7 mouse cellular contexts compared by ENCODE assay signal in genomic region chr15:100636700-100637501, GRCm38 (mm10). TPM values are rescaled to one million over a fixed set of nuclear protein-coding genes. Genes with fewer than 3 reads are reported as not detected.
A peak's percentile ranks its signal among the peaks of the same experiment; 100 is the strongest.
DNase-seq lines count a peak whose midpoint lies in the region; ATAC-seq lines count a peak whose summit lies in the region.

TSS of gene Smagp (minus strand) at chr15:100636940.

- no peaks in the 10 kb centered on the region for H3K36me3 ChIP-seq in heart, embryonic 15.5 days
- no peaks in the 10 kb centered on the region for H3K36me3 ChIP-seq in stomach, embryonic 16.5 days (ENCODE audit: control insufficient read depth, insufficient read depth, low read length)

- WGBS in heart, embryonic 15.5 days: under 1% methylated on average over 71 of the region's 77 CpGs
- under 1% methylated on average over 69 of the region's 77 CpGs for WGBS in stomach, embryonic 16.5 days

- H3K4me3 ChIP-seq in heart, embryonic 15.5 days: peak within 1 kb of the TSS; percentile 68
- peak within 1 kb of the TSS; percentile 61 for H3K4me3 ChIP-seq in stomach, embryonic 16.5 days (replicated peaks; ENCODE audit: low read length)

- peak within 1 kb of the TSS; percentile 98 for H3K4me2 ChIP-seq in heart, embryonic 15.5 days
- H3K4me2 ChIP-seq in stomach, embryonic 16.5 days (ENCODE audit: low read depth, low read length): peak within 1 kb of the TSS; percentile 87

- H3K9me3 ChIP-seq in heart, embryonic 15.5 days (replicated peaks): no peaks in the 10 kb centered on the region
- no peaks in the 10 kb centered on the region for H3K9me3 ChIP-seq in stomach, embryonic 16.5 days (replicated peaks; ENCODE audit: control insufficient read depth, low read length)

- ATAC-seq in heart, embryonic 15.5 days (replicated peaks; ENCODE audit: insufficient number of reproducible peaks, insufficient read depth, low FRiP score, low read depth): peak; percentile 50
- peak; percentile 61; the same call in 1 of the 2 replicates for ATAC-seq in stomach, embryonic 16.5 days (ENCODE audit: insufficient read depth, low FRiP score)

- peak; percentile 89 for DNase-seq in ZHBTc4 (ENCODE audit: low read depth, low spot score)
- DNase-seq in embryo, embryonic 9.5 days (ENCODE audit: extremely low spot score): peak; percentile 37
- DNase-seq in kidney, postnatal 10 days: peak; percentile 83
- DNase-seq in lung, postnatal 4 days: peak; percentile 70 to 82
- DNase-seq in layer of hippocampus, adult 18-20 months (ENCODE audit: low spot score in 2 of 2): no peak

- H3K9ac ChIP-seq in heart, embryonic 15.5 days: peak within 1 kb of the TSS; percentile 60
- H3K9ac ChIP-seq in stomach, embryonic 16.5 days (ENCODE audit: low read length): peak within 1 kb of the TSS; percentile 78

- H3K4me1 ChIP-seq in heart, embryonic 15.5 days (replicated peaks): peaks cover 37% of the 10 kb centered on the region
- peaks cover 20% of the 10 kb centered on the region for H3K4me1 ChIP-seq in stomach, embryonic 16.5 days (ENCODE audit: control insufficient read depth, insufficient read depth, low read length)

- peak within 1 kb of the TSS; percentile 48; the same call in 1 of the 2 replicates for H3K27ac ChIP-seq in heart, embryonic 15.5 days
- H3K27ac ChIP-seq in stomach, embryonic 16.5 days (ENCODE audit: low read length): peak within 1 kb of the TSS; percentile 83

- H3K27me3 ChIP-seq in heart, embryonic 15.5 days: peaks cover 48% of the 10 kb centered on the region
- H3K27me3 ChIP-seq in stomach, embryonic 16.5 days (ENCODE audit: control insufficient read depth, insufficient read depth, low read length): peaks cover 30% of the 10 kb centered on the region

RNA-seq across cellular contexts. Expression of gene Smagp, which starts in this region (rescaled TPM):
- polyA plus RNA-seq in heart, embryonic 15.5 days (2015; fragmentation: Nextera tagmentation; extraction: Ambion mirVana): 14.6 and 15.3 TPM in 2 replicates
- polyA plus RNA-seq in stomach, embryonic 16.5 days (2015; fragmentation: Nextera tagmentation; extraction: Ambion mirVana): 40.6 and 51.8 TPM in 2 replicates
- 1 to 10 TPM; 1.4 to 1.9 TPM for total RNA-seq in layer of hippocampus, adult 18-20 months (2021)

Comparison
In these comparisons a context has a peak if more than half of its experiments do, and no peak if none do; other contexts are left out.
1. DNase-seq: peak in ZHBTc4 (single experiment), embryo, embryonic 9.5 days (single experiment), kidney, postnatal 10 days (single experiment) and lung, postnatal 4 days (2 of 2); none in layer of hippocampus, adult 18-20 months (0 of 2).